Mouse (Mus musculus) spleen, postnatal 36 days (tissue): ENCODE data around the gene Polr3h.

Experiments
- DNase-seq, 2 experiments: peaks; one replicate each; pipeline ENCODE4 v3.0.0; 2022; ENCODE audit warnings: low spot score in 2 of 2, mixed read lengths in 1 of 2

Polr3h gene

GRCm38 (mm10) chr15:81872262-81873136, 53.5 kb downstream of the Polr3h start, which contains the start of gene Aco2:
TSS of gene Aco2 (plus strand) at chr15:81872309.
- peak; percentile 98 to 99 for DNase-seq

GRCm38 (mm10) chr15:81871604-81872261, 54.3 kb downstream of the Polr3h start, which contains the start of gene Phf5a:
TSS of gene Phf5a (minus strand) at chr15:81871911.
- DNase-seq = peak; percentile 81 to 85

GRCm38 (mm10) chr15:81869985-81870384, 56.1 kb downstream of the Polr3h start:
- no peak for DNase-seq

GRCm38 (mm10) chr15:81864238-81864637, 61.8 kb downstream of the Polr3h start:
- no peak for DNase-seq

- DNase-seq = peak in 1 of 2 experiments; percentile 29
Observed at GRCm38 (mm10) chr15:81860471-81861135, 65.4 kb downstream of the Polr3h start.

GRCm38 (mm10) chr15:81859330-81860255, 66.4 kb downstream of the Polr3h start:
- DNase-seq = peak; percentile 90 to 92

- peak; percentile 58 to 63 for DNase-seq
Observed at GRCm38 (mm10) chr15:81858517-81859329, 67.3 kb downstream of the Polr3h start, which contains the start of gene Tob2. TSS of gene Tob2 (minus strand) at chr15:81858796.

GRCm38 (mm10) chr15:81858138-81858516, 67.9 kb downstream of the Polr3h start:
- DNase-seq = peak; percentile 88 to 93

GRCm38 (mm10) chr15:81857724-81858116, 68.3 kb downstream of the Polr3h start:
- DNase-seq = peak in 1 of 2 experiments; percentile 42

- no peak for DNase-seq
Observed at GRCm38 (mm10) chr15:81856938-81857723, 68.9 kb downstream of the Polr3h start.

GRCm38 (mm10) chr15:81856030-81856790, 69.8 kb downstream of the Polr3h start:
- peak; percentile 84 to 88 for DNase-seq

GRCm38 (mm10) chr15:81853081-81853480, 73.0 kb downstream of the Polr3h start:
- no peak for DNase-seq

GRCm38 (mm10) chr15:81852411-81853000, 73.5 kb downstream of the Polr3h start:
- DNase-seq = no peak

- no peak for DNase-seq
Observed at GRCm38 (mm10) chr15:81851375-81851774, 74.7 kb downstream of the Polr3h start.

- DNase-seq = no peak
Observed at GRCm38 (mm10) chr15:81850718-81851117, 75.3 kb downstream of the Polr3h start.

GRCm38 (mm10) chr15:81849104-81849503, 76.9 kb downstream of the Polr3h start:
- DNase-seq = no peak

- DNase-seq = peak; percentile 54 to 67
Observed at GRCm38 (mm10) chr15:81848301-81848700, 77.7 kb downstream of the Polr3h start.

GRCm38 (mm10) chr15:81847861-81848260, 78.2 kb downstream of the Polr3h start:
- no peak for DNase-seq
